Mouse (Mus musculus) liver, embryonic 15.5 days (tissue): ENCODE data around the gene Lingo2. TPM values are rescaled to one million over a fixed set of nuclear protein-coding genes. Genes with fewer than 3 reads are reported as not detected.

ENCODE experiments used
- ATAC-seq: fragments of 200-750 bp; cut with Nextera tagmentation; 2 replicates; pipeline ENCODE4 v1.8.0; 2017; ENCODE audit warnings: moderate number of reproducible peaks, mild to moderate bottlenecking, moderate library complexity; ENCODE audit not compliant: insufficient read depth
- H3K27ac ChIP-seq: fragments of 300-500 bp; sonication (generic); replicated peaks from 2 replicates; pipeline ENCODE4 v1.5.1; 2015; ENCODE audit warnings: mild to moderate bottlenecking, inconsistent platforms
- H3K27me3 ChIP-seq: fragments of 300-500 bp; sonication (generic); 2 replicates; pipeline ENCODE4 v1.6.1; 2015; ENCODE audit warnings: mild to moderate bottlenecking, inconsistent platforms
- H3K36me3 ChIP-seq: fragments of 300-500 bp; sonication (generic); replicated peaks from 2 replicates; pipeline ENCODE4 v1.6.1; 2015; ENCODE audit warnings: moderate library complexity, mild to moderate bottlenecking, inconsistent platforms
- H3K4me1 ChIP-seq: fragments of 300-500 bp; sonication (generic); replicated peaks from 2 replicates; pipeline ENCODE4 v1.6.1; 2015; ENCODE audit warnings: inconsistent platforms
- H3K4me2 ChIP-seq: fragments of 300-500 bp; sonication (generic); 2 replicates; pipeline ENCODE4 v1.6.1; 2015; ENCODE audit warnings: moderate library complexity, mild to moderate bottlenecking, inconsistent platforms
- H3K4me3 ChIP-seq: fragments of 300-500 bp; sonication (generic); replicated peaks from 2 replicates; pipeline ENCODE4 v1.5.1; 2015; ENCODE audit warnings: mild to moderate bottlenecking, inconsistent platforms
- H3K9ac ChIP-seq: fragments of 300-500 bp; sonication (generic); 2 replicates; pipeline ENCODE4 v1.6.1; 2015; ENCODE audit warnings: moderate library complexity, mild to moderate bottlenecking, inconsistent platforms
- H3K9me3 ChIP-seq: fragments of 300-500 bp; sonication (generic); replicated peaks from 2 replicates; pipeline ENCODE4 v1.6.1; 2016; ENCODE audit warnings: inconsistent platforms
- WGBS: fragments of 180-500 bp; shearing (Covaris S2); methylation state at CpG from one replicate; pipeline ENCODE4 v1.1.7; 2015; ENCODE audit warnings: mixed read lengths; ENCODE audit not compliant: insufficient replicate concordance; 5-methylcytosine and 5-hydroxymethylcytosine counted together
- polyA plus RNA-seq: library from polyadenylated mRNA; unstranded; fragments of >200 nt; fragmentation: Nextera tagmentation; extraction: Ambion mirVana; gene quantifications from 2 replicates; pipeline ENCODE4 v1.2.1, GENCODE M21; 2015

Lingo2 gene
- polyA plus RNA-seq, 1 experiment from 2014 or later, result 0.03 TPM

DNA sequence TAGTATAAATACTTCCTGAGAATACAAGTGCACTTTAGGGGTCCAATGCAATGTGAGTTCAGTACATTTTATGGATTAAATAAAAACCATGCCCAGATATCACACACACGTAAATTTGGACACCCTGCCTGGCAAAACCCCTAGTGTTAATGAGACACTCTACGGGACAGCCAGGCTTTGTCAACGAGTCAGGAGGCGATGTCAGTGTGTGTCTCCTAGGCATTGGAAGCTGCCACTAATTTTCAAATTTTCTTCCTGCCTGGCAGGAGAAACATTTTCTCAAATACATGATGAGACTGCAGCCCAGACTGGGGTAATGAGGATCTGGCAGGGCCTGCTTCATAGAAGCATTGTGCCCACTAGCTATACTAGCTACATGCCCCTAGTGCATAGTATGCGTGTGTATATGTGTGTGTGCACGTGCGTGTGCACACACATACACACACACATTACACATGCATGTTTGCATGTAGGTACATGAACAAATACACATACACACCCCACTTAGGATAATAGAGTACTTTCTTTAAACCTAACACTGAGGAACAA, 1128.2 kb downstream of the Lingo2 start:
- Histone ChIP-seq H3K27ac (no peak overlapping the region), H3K4me3 (no peak overlapping the region), H3K36me3 (no peaks in the 10 kb centered on the region), H3K27me3 (no peaks in the 10 kb centered on the region), H3K4me2 (no peak overlapping the region), H3K9ac (no peak overlapping the region), H3K9me3 (no peaks in the 10 kb centered on the region), H3K4me1 (no peaks in the 10 kb centered on the region)
- 70% methylated on average over 7 of the region's 7 CpGs for WGBS
- ATAC-seq, result no peak

DNA sequence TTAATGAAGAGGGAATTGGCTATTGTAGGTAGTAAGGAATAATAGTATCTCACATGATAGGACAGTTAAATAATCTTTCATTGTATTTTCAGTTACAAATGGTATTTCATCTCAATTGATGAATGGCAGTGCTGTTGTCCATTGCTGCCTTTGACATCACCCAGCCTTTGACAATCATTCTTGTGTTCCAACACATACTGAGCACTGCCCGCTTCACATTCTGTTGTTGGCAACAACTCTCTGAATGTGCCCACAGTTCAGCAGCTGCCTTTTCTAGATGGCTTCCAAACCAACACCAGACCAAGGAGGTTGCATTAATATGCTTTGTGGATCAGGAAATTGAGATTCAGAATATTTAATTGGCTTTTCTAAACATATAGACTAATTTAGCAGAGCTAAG, 1130.8 kb downstream of the Lingo2 start:
- no peak for ATAC-seq
- no peak overlapping the region for H3K9ac ChIP-seq
- no peaks in the 10 kb centered on the region for H3K36me3 ChIP-seq
- no peaks in the 10 kb centered on the region for H3K27me3 ChIP-seq
- H3K4me3 ChIP-seq, result no peak overlapping the region
- no peak overlapping the region for H3K4me2 ChIP-seq
- no peaks in the 10 kb centered on the region for H3K4me1 ChIP-seq
- no peaks in the 10 kb centered on the region for H3K9me3 ChIP-seq
- no peak overlapping the region for H3K27ac ChIP-seq
- 64% methylated on average over 1 of the region's 1 CpGs for WGBS

DNA sequence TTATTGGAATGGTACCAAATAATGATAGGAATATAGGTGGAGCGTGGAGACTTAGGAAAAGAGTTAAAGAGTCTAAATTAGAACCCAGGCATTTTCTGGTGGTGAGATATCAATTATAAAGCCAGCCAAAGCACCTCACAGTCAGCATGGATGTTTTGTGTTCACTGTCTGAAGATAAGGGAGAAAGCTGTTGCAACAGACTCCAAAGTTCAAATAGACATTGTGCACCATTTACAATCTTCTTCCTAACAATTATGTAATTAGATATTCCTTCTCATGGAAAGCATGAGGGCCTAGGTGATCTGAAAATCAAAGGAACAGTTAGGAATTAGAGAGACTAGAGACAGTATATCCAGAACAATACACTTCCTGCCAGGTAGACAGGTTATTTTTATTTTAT, 1136.8 kb downstream of the Lingo2 start:
- no peak for ATAC-seq
- no peak overlapping the region for H3K4me2 ChIP-seq
- H3K4me3 ChIP-seq, result no peak overlapping the region
- no peak overlapping the region for H3K27ac ChIP-seq
- no peaks in the 10 kb centered on the region for H3K36me3 ChIP-seq
- no peaks in the 10 kb centered on the region for H3K4me1 ChIP-seq
- H3K9me3 ChIP-seq, result no peaks in the 10 kb centered on the region
- WGBS, result 42% methylated on average over 1 of the region's 1 CpGs
- H3K9ac ChIP-seq, result no peak overlapping the region
- H3K27me3 ChIP-seq, result no peaks in the 10 kb centered on the region

DNA sequence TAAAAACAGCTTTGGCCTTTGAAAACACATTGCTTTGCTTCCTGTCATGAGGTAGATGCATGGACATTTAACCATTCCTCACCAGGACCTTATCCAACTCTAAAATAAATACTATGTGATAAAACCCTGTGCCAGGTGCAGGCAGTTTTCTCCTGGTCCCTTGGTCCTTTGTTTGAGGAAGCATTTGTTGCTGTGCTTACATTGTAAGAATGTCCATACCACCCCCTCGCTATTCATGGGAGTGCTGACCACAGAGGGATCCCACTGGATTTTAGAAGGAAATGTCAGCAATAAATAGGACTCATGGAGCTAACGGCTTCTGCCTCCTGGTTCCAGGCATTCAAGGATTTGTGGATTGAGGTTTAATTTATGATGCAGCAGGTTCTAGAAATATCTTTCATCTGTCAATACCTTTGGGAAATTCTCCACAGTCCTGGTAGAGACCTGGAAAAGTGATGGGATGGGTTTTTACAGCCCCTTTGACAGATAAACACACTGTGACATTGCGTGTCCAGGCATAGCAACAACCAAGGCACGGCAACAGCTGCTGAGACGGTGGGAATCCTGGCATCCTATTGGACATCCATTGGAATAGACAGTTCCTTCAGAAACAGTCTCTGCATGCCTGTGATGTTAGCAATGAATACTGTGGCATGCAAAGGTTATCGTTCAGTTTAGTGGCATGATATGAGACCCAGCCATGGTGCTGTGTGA, 1143.9 kb downstream of the Lingo2 start:
- Histone ChIP-seq H3K9me3 (no peaks in the 10 kb centered on the region), H3K4me1 (no peaks in the 10 kb centered on the region), H3K36me3 (no peaks in the 10 kb centered on the region), H3K4me3 (no peak overlapping the region), H3K27ac (no peak overlapping the region), H3K4me2 (no peak overlapping the region), H3K27me3 (no peaks in the 10 kb centered on the region), H3K9ac (no peak overlapping the region)
- ATAC-seq, result no peak
- 66% methylated on average over 6 of the region's 6 CpGs for WGBS

DNA sequence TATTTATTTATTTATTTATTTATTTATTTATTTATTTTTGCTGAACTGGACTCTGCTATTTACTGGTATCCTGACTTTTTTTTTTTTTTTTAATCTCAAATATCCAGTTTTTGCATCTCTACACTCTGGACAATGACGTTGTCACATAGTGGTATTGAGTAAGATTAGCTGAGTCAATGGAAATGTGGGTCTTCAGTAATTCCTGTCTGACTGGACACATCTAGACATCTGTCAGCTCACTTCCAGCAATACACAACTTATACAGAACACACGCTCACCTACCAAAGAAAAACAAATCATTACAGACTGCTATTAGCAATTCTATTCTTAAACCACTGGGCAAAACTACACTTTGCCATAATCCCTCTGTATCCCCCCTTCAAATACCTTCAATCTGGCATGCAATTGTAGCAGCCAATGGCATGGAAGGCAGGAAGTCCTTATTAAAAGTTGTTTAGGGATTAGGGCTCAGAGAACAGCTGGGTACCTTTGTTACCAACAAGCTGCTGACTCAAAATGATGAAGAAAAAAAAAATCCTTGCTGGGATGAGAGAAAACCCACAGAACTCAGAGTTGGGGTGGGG, 1144.6 kb downstream of the Lingo2 start:
- ATAC-seq, result no peak
- Histone ChIP-seq H3K27me3 (no peaks in the 10 kb centered on the region), H3K9ac (no peak overlapping the region), H3K4me2 (no peak overlapping the region), H3K27ac (no peak overlapping the region), H3K9me3 (no peaks in the 10 kb centered on the region), H3K4me3 (no peak overlapping the region), H3K4me1 (no peaks in the 10 kb centered on the region), H3K36me3 (no peaks in the 10 kb centered on the region)
- WGBS, result 56% methylated on average over 2 of the region's 2 CpGs

DNA sequence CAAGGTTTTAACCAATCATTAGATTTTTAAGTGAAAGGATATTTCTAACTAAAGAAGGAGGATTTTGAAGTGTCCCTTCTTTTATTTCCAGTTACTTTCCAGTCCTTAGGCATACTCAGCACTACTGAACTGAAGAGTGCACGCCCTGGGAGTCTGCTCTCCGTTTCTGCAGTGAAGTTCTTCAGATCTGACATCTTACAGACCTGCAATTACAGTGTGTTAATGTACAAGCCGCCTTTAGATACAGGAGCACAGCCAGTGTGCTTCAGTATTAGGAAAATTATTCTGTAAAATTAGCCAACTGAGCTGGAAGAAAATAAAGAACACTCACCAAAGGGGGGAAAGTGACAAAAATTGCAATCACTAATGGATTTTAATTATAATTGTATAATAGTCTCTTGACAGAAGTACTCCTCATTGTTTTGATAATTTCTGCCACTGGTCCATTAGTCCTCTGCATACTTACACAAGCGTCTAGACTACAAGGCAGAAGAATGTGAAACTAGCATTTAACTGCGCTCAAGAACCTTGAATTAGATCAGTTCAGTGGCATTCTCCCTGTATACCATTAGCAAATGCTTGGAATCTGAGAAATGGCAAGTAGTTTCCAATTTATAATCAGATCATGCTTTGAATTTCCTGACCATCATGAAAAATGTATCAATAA, 1167.2 kb downstream of the Lingo2 start:
- Histone ChIP-seq H3K9ac (no peak overlapping the region), H3K27ac (no peak overlapping the region), H3K27me3 (no peaks in the 10 kb centered on the region), H3K4me2 (no peak overlapping the region), H3K4me3 (no peak overlapping the region), H3K9me3 (no peaks in the 10 kb centered on the region), H3K4me1 (no peaks in the 10 kb centered on the region), H3K36me3 (no peaks in the 10 kb centered on the region)
- WGBS, result 37% methylated on average over 5 of the region's 5 CpGs
- ATAC-seq, result no peak

DNA sequence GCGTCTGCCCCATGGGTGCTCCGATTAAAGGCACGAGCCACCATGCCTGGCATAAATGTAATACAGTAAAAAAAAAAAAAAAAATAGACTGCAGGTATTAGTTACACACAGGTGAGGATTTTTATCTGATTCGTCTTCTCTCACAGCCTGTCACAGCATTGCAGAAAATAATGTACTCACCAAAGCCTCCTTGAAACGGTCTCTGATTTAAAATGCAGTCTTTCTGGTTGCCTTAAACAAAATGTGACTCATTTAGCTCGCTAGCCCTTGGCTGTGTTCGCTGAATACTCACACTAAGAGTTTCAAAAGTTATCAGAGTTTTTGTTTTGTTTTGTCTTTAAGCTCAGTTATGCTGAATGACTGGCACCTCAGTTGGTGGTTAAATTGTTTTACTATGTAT, 1180.7 kb downstream of the Lingo2 start:
- no peaks in the 10 kb centered on the region for H3K27me3 ChIP-seq
- no peaks in the 10 kb centered on the region for H3K4me1 ChIP-seq
- H3K4me3 ChIP-seq, result no peak overlapping the region
- WGBS, result 58% methylated on average over 7 of the region's 7 CpGs
- H3K4me2 ChIP-seq, result no peak overlapping the region
- H3K9ac ChIP-seq, result no peak overlapping the region
- no peaks in the 10 kb centered on the region for H3K9me3 ChIP-seq
- no peak for ATAC-seq
- no peaks in the 10 kb centered on the region for H3K36me3 ChIP-seq
- no peak overlapping the region for H3K27ac ChIP-seq

DNA sequence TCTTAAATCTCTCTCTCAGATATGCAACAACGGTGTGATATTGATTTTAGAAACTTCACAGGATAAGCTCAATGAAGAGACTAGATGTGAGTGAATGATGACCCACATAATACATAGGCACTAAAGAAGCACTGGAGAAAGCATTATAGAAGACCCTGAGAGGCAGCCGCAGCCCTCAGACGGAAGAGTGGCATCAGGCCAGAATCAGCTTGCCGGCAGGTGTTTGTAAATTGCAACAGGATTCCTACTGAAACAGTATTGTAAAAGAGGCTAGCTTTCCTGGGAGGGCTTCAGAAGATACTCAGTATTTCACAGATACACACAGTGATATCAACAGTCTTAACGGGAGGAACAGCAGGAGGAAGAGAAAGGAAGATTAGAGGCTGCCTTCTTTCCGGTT, 1184.6 kb downstream of the Lingo2 start:
- no peaks in the 10 kb centered on the region for H3K36me3 ChIP-seq
- no peaks in the 10 kb centered on the region for H3K4me1 ChIP-seq
- no peaks in the 10 kb centered on the region for H3K27me3 ChIP-seq
- 70% methylated on average over 6 of the region's 6 CpGs for WGBS
- no peak overlapping the region for H3K4me3 ChIP-seq
- no peak overlapping the region for H3K27ac ChIP-seq
- H3K4me2 ChIP-seq, result no peak overlapping the region
- no peaks in the 10 kb centered on the region for H3K9me3 ChIP-seq
- ATAC-seq, result no peak
- H3K9ac ChIP-seq, result no peak overlapping the region

DNA sequence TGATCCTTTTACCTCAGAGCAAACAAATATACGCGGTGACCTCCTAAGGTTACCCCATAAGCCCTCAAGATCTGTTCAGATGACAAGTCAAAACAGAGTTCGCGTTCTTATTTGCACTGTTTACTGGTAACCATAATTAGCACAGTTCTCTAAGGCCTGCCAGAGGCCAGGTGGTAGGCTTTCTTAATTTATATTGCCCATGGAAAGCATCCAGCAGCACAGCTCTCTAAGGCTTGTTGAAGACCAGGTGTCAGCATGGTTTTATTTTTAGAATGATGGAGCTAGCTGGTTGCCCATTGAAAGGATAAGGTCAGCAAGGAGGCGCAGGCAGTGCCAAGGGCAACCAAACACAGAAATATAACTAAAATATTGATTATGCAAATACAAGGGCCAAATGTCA, 1190.4 kb downstream of the Lingo2 start:
- Histone ChIP-seq H3K9me3 (no peaks in the 10 kb centered on the region), H3K9ac (no peak overlapping the region), H3K27ac (no peak overlapping the region), H3K4me1 (no peaks in the 10 kb centered on the region), H3K4me2 (no peak overlapping the region), H3K36me3 (no peaks in the 10 kb centered on the region), H3K27me3 (no peaks in the 10 kb centered on the region), H3K4me3 (no peak overlapping the region)
- no peak for ATAC-seq
- WGBS, result 71% methylated on average over 5 of the region's 5 CpGs

DNA sequence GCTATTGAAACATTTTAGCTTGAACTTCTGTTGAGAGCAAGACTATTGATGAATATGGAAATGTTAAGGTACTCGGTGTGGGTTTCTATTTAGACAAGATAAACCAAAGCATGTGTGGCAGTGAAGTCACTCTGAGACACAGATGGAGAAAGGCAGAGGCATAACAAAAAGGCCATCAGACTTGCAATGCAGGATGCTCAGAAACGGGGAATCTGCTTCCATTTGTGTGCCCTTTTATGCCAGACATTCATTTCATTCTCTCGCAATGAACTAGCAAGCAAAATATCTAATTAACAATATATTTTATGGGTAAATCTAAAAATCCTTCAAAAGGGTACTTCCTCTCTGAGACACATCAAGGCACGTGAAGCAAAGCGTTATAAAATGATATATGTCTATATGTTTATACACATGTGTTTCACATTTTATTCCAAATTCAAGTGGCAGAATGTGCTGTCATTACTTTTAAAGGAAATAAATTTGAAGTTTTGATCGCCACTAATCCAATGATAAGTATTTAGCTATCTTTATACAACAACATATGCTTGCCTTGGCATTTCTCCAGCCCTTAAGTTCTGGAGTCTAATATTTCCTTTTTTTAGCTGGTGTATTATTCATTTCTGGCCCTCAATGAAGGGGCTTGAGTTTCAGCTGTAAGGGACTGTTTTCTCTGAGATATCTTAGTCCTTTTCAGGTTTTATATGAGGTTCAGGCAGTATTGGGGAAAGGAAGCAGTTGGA, 1199.3 kb downstream of the Lingo2 start:
- H3K4me3 ChIP-seq, result no peak overlapping the region
- no peak for ATAC-seq
- H3K36me3 ChIP-seq, result no peaks in the 10 kb centered on the region
- H3K9me3 ChIP-seq, result no peaks in the 10 kb centered on the region
- H3K4me2 ChIP-seq, result no peak overlapping the region
- H3K27ac ChIP-seq, result no peak overlapping the region
- no peaks in the 10 kb centered on the region for H3K4me1 ChIP-seq
- H3K9ac ChIP-seq, result no peak overlapping the region
- 51% methylated on average over 6 of the region's 6 CpGs for WGBS
- H3K27me3 ChIP-seq, result no peaks in the 10 kb centered on the region

DNA sequence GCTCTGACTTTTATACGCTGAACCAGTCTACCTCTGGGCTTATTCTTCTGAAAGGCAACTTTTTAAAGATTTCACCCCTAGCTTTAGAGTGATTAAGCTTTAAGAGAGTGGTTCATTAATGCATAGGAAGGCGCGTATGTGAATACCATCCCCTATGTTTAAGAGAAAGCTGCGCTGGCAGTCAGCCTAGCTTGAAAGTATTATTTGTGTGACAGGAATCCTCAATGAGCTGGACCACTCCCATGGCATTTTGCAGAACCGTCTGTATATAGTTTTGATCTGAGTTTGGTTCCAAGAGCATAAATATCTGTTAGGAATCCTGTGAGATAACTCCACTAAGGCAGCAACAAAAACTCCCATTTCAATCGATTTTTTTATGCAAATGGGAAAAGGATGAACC, 1204.9 kb downstream of the Lingo2 start:
- Histone ChIP-seq H3K4me1 (no peaks in the 10 kb centered on the region), H3K36me3 (no peaks in the 10 kb centered on the region), H3K9ac (no peak overlapping the region), H3K4me2 (no peak overlapping the region), H3K9me3 (no peaks in the 10 kb centered on the region), H3K27ac (no peak overlapping the region), H3K27me3 (no peaks in the 10 kb centered on the region), H3K4me3 (no peak overlapping the region)
- 67% methylated on average over 6 of the region's 6 CpGs for WGBS
- no peak for ATAC-seq
